ENCODE assay signal across 11 mouse cellular contexts in genomic region chr15:10598259-10599225, GRCm38 (mm10). TPM values are rescaled to one million over a fixed set of nuclear protein-coding genes. Genes with fewer than 3 reads are reported as not detected.
DNase-seq lines count a peak whose midpoint lies in the region; ATAC-seq lines count a peak whose summit lies in the region.
"Had no signal": no experiment of that assay in that cellular context is flagged by ENCODE, and none has a peak within 500 bp of the region (broad histone marks: within the 10 kb centered on the region; RNA-seq: fewer than 3 reads in every experiment).

No protein-coding gene starts in this region.

- no peak for ATAC-seq in heart, embryonic 12.5 days (ENCODE audit: insufficient number of reproducible peaks, low FRiP score)
- peak; percentile 22; the same call in 1 of the 2 replicates for ATAC-seq in limb, embryonic 13.5 days (ENCODE audit: low FRiP score, low read depth)
- ATAC-seq: Patski had no signal

- WGBS in heart, embryonic 12.5 days, result 55% methylated on average over 16 of the region's 16 CpGs
- WGBS in limb, embryonic 13.5 days, result 25% methylated on average over 16 of the region's 16 CpGs

- peaks cover 15% of the 10 kb centered on the region for H3K4me1 ChIP-seq in heart, embryonic 12.5 days (replicated peaks)
- peaks cover 67% of the 10 kb centered on the region for H3K4me1 ChIP-seq in limb, embryonic 13.5 days

- peak overlapping the region; percentile 5; the same call in 1 of the 2 replicates for H3K4me2 ChIP-seq in heart, embryonic 12.5 days
- H3K4me2 ChIP-seq in limb, embryonic 13.5 days (replicated peaks), result peak overlapping the region; percentile 7; the same call in 1 of the 2 replicates

- H3K36me3 ChIP-seq in heart, embryonic 12.5 days, result no peaks in the 10 kb centered on the region
- H3K36me3 ChIP-seq in limb, embryonic 13.5 days, result peaks cover 6% of the 10 kb centered on the region

- no peak overlapping the region for H3K27ac ChIP-seq in heart, embryonic 12.5 days (ENCODE audit: poor library complexity, severe bottlenecking)
- H3K27ac ChIP-seq in limb, embryonic 13.5 days, result peak overlapping the region; percentile 75
- H3K27ac ChIP-seq: layer of hippocampus, adult 2 months had no signal

- H3K4me3 ChIP-seq in heart, embryonic 12.5 days, result no peak overlapping the region
- H3K4me3 ChIP-seq in limb, embryonic 13.5 days, result no peak overlapping the region
- H3K4me3 ChIP-seq: layer of hippocampus, adult 2 months had no signal

- DNase-seq in 3T3-L1 (ENCODE audit: low read depth, low spot score) (peak; percentile 60), R1 (ENCODE audit: low read depth, low spot score) (peak; percentile 87)
- DNase-seq in thymus, postnatal 0 days (ENCODE audit: low spot score), result no peak
- no peak for DNase-seq in adrenal gland, postnatal 4 days (ENCODE audit: low spot score in 2 of 2)
- DNase-seq in gastrocnemius, postnatal 4 days (ENCODE audit: low spot score in 2 of 2), result no peak
- DNase-seq: cerebellum, adult 11 months; gastrocnemius, postnatal 25 days had no signal

- H3K9ac ChIP-seq in heart, embryonic 12.5 days, result no peak overlapping the region
- no peak overlapping the region; the same call in 1 of the 2 replicates for H3K9ac ChIP-seq in limb, embryonic 13.5 days

- no peaks in the 10 kb centered on the region for H3K27me3 ChIP-seq in heart, embryonic 12.5 days (replicated peaks)
- H3K27me3 ChIP-seq in limb, embryonic 13.5 days, result no peaks in the 10 kb centered on the region
- H3K27me3 ChIP-seq: Patski had no signal

- H3K9me3 ChIP-seq in heart, embryonic 12.5 days (replicated peaks), result peaks cover under 1% of the 10 kb centered on the region; the same call in 1 of the 2 replicates
- H3K9me3 ChIP-seq in limb, embryonic 13.5 days, result no peaks in the 10 kb centered on the region

RNA-seq across cellular contexts. Expression of gene Ttc23l, which starts 40.1 kb away (rescaled TPM):
- polyA plus RNA-seq in heart, embryonic 12.5 days (2016; fragmentation: Nextera tagmentation; extraction: Ambion mirVana), result not detected in 2 replicates
- polyA plus RNA-seq in limb, embryonic 13.5 days (2015; fragmentation: Nextera tagmentation; extraction: Ambion mirVana), result not detected in 2 replicates
- polyA plus RNA-seq in thymus, postnatal 0 days (2015; fragmentation: Nextera tagmentation; extraction: Ambion mirVana), result not detected in 2 replicates
- total RNA-seq in adrenal gland, postnatal 4 days (2021), result not detected
- not detected for total RNA-seq in gastrocnemius, postnatal 4 days (2021)
- total RNA-seq: gastrocnemius, postnatal 25 days; layer of hippocampus, adult 2 months had no signal
- polyA plus RNA-seq: Patski had no signal

Comparison
In these comparisons a context has a peak if more than half of its experiments do, and no peak if none do; other contexts are left out.
1. DNase-seq: peak in 3T3-L1 (single experiment) and R1 (single experiment); none in thymus, postnatal 0 days (single experiment), adrenal gland, postnatal 4 days (0 of 2) and gastrocnemius, postnatal 4 days (0 of 2).